Mouse (Mus musculus) thymus, postnatal 36 days (tissue): ENCODE measurements around the gene Anapc11.
"Not testable (repeated sequence)": the region's sequence is repeated elsewhere in the genome, so short reads cannot be mapped to it uniquely, and the experiment has no call there.

ENCODE experiments used
- DNase-seq, 2 experiments: peaks; one replicate each; pipeline ENCODE4 v3.0.0; 2022; ENCODE audit warnings: mixed read lengths in 2 of 2

The Anapc11 gene

GRCm38 (mm10) chr11:120575940-120576339, 22.3 kb upstream of the Anapc11 start:
- no peak for DNase-seq

GRCm38 (mm10) chr11:120576365-120576981, 21.7 kb upstream of the Anapc11 start:
- no peak for DNase-seq

- no peak for DNase-seq
These were observed 20.8 kb upstream of the Anapc11 start for GRCm38 (mm10) chr11:120577211-120578023.

- peak in 1 of 2 experiments; percentile 26 for DNase-seq
These were observed 20.1 kb upstream of the Anapc11 start for GRCm38 (mm10) chr11:120578024-120578693.

- DNase-seq: peak in 1 of 2 experiments; percentile 41
These were observed 19.5 kb upstream of the Anapc11 start for GRCm38 (mm10) chr11:120578694-120579243.

GRCm38 (mm10) chr11:120579316-120580107, 18.7 kb upstream of the Anapc11 start:
- peak; percentile 78 to 83 for DNase-seq

GRCm38 (mm10) chr11:120580190-120580589, 18.0 kb upstream of the Anapc11 start:
- DNase-seq: peak; percentile 30 to 56

GRCm38 (mm10) chr11:120580871-120581331, 17.3 kb upstream of the Anapc11 start:
- DNase-seq: peak; percentile 51 to 64

- DNase-seq: peak; percentile 88 to 89
These were observed 16.5 kb upstream of the Anapc11 start, which contains the start of gene Arhgdia for GRCm38 (mm10) chr11:120581490-120582267. Gene Arhgdia, minus strand, starts transcription at chr11:120581624.

- DNase-seq: peak in 1 of 2 experiments; percentile 40
These were observed 15.8 kb upstream of the Anapc11 start for GRCm38 (mm10) chr11:120582268-120582981.

GRCm38 (mm10) chr11:120582982-120583293, 15.3 kb upstream of the Anapc11 start:
- DNase-seq: not testable (repeated sequence)

GRCm38 (mm10) chr11:120583937-120584336, 14.3 kb upstream of the Anapc11 start:
- DNase-seq: no peak

GRCm38 (mm10) chr11:120588531-120588930, 9.7 kb upstream of the Anapc11 start:
- no peak for DNase-seq

GRCm38 (mm10) chr11:120597240-120598235, 683 bp upstream of the Anapc11 start:
- DNase-seq: peak; percentile 24 to 47

- no peak for DNase-seq
These were observed 849 bp downstream of the Anapc11 start for GRCm38 (mm10) chr11:120598990-120599549.

- no peak for DNase-seq
These were observed 2.5 kb downstream of the Anapc11 start for GRCm38 (mm10) chr11:120600716-120601115.

GRCm38 (mm10) chr11:120603545-120603944, 5.3 kb downstream of the Anapc11 start:
- DNase-seq: no peak

GRCm38 (mm10) chr11:120605667-120606066, 7.4 kb downstream of the Anapc11 start:
- no peak for DNase-seq

GRCm38 (mm10) chr11:120606764-120607163, 8.5 kb downstream of the Anapc11 start:
- DNase-seq: no peak
